Mouse (Mus musculus) liver, embryonic 14.5 days (tissue): ENCODE results near the gene Ugt1a6a.

Source experiments
- CTCF ChIP-seq: IDR thresholded peaks from 2 replicates; pipeline ENCODE4 v1.5.1; 2016; ENCODE audit warnings: antibody characterized with exemption, low read depth, control low read depth
- EP300 ChIP-seq: IDR thresholded peaks from 2 replicates; pipeline ENCODE4 v1.6.1; 2016; ENCODE audit warnings: antibody characterized with exemption, low read depth

GRCm38 (mm10) chr1:88215466-88216380, 81.1 kb downstream of the Ugt1a6a start:
- TF ChIP-seq CTCF: no peak
- TF ChIP-seq EP300: no peak
